8 mouse cellular contexts compared by ENCODE assay signal in the genomic region with DNA sequence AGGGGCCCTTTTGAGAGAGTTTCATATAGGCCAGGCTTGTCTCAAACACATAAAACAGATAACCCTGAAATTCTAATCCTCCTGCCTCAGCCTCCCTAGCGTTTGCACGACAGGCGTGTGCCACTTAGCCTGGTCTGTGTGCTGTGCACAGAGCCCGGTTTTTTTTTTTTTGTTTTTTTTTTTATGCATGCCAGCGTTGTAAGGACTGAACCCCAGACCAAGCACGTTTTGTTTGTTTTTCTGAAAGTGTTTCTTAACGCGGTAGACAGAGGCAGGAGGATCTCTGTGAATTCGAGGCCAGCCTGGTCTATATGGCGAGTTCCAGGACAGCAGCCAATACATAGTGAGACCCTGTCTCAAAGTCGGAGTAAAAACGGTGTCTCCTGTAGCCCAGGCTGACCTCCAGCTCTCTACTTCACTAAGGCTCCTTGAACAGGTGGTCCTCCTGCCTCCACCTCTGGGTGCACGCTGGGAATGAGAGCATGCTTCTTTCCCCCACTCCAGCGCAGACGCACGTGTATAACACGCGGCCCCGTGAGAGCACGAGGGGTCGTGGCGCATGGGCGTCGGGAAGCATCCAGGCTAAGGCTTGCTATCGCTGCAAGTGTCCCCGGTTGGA. TPM values are rescaled to one million over a fixed set of nuclear protein-coding genes. Genes with fewer than 3 reads are reported as not detected.
A peak's percentile ranks its signal among the peaks of the same experiment; 100 is the strongest.
DNase-seq lines count a peak whose midpoint lies in the region; ATAC-seq lines count a peak whose summit lies in the region.

TSS of gene Ssbp4 (minus strand) at position 124 of the 619 bp plus-strand sequence.

- peak within 1 kb of the TSS; percentile 99 for H3K4me2 ChIP-seq in kidney, embryonic 14.5 days (replicated peaks; ENCODE audit: low read depth, low read length)
- H3K4me2 ChIP-seq in forebrain, embryonic 16.5 days (ENCODE audit: low read length): peak within 1 kb of the TSS; percentile 87
- H3K4me2 ChIP-seq in hindbrain, embryonic 14.5 days (replicated peaks): peak within 1 kb of the TSS; percentile 92
- peak within 1 kb of the TSS; percentile 93 for H3K4me2 ChIP-seq in liver, embryonic 16.5 days (ENCODE audit: low read depth, low read length)

- 5% methylated on average over 26 of the region's 26 CpGs for WGBS in kidney, embryonic 14.5 days
- WGBS in forebrain, embryonic 16.5 days: 6% methylated on average over 26 of the region's 26 CpGs
- WGBS in hindbrain, embryonic 14.5 days: 6% methylated on average over 26 of the region's 26 CpGs
- WGBS in liver, embryonic 16.5 days (ENCODE audit: insufficient replicate concordance): 2% methylated on average over 26 of the region's 26 CpGs

- H3K27me3 ChIP-seq in kidney, embryonic 14.5 days (ENCODE audit: control insufficient read depth, insufficient read depth, low read length): no peaks in the 10 kb centered on the region
- H3K27me3 ChIP-seq in forebrain, embryonic 16.5 days (replicated peaks; ENCODE audit: control insufficient read depth, insufficient read depth, low read length): peaks cover 5% of the 10 kb centered on the region; the same call in 1 of the 2 replicates
- no peaks in the 10 kb centered on the region for H3K27me3 ChIP-seq in hindbrain, embryonic 14.5 days (ENCODE audit: control insufficient read depth, insufficient read depth, low read length)
- peaks cover 12% of the 10 kb centered on the region for H3K27me3 ChIP-seq in liver, embryonic 16.5 days (ENCODE audit: control insufficient read depth, insufficient read depth, low read depth, low read length)

- peaks cover 37% of the 10 kb centered on the region for H3K4me1 ChIP-seq in kidney, embryonic 14.5 days (ENCODE audit: control insufficient read depth, insufficient read depth, low read length)
- peaks cover 49% of the 10 kb centered on the region for H3K4me1 ChIP-seq in forebrain, embryonic 16.5 days (replicated peaks; ENCODE audit: control insufficient read depth, insufficient read depth, low read length)
- H3K4me1 ChIP-seq in hindbrain, embryonic 14.5 days (replicated peaks; ENCODE audit: control insufficient read depth, insufficient read depth, low read length): peaks cover 42% of the 10 kb centered on the region
- peaks cover 58% of the 10 kb centered on the region for H3K4me1 ChIP-seq in liver, embryonic 16.5 days (ENCODE audit: control insufficient read depth, low read depth, low read length)

- no peak; the same call in 1 of the 2 replicates for ATAC-seq in kidney, embryonic 14.5 days (ENCODE audit: low FRiP score, low TSS enrichment)
- no peak for ATAC-seq in activated CD4-positive, CD25-positive, alpha-beta regulatory T cell, adult 4 months
- ATAC-seq in forebrain, embryonic 16.5 days: no peak
- ATAC-seq in hindbrain, embryonic 14.5 days (ENCODE audit: low FRiP score): no peak; the same call in 1 of the 2 replicates
- ATAC-seq in liver, embryonic 16.5 days (ENCODE audit: low read depth): no peak

- H3K9me3 ChIP-seq in kidney, embryonic 14.5 days (ENCODE audit: control insufficient read depth, low read length): no peaks in the 10 kb centered on the region
- no peaks in the 10 kb centered on the region for H3K9me3 ChIP-seq in forebrain, embryonic 16.5 days (ENCODE audit: control insufficient read depth, low read length)
- H3K9me3 ChIP-seq in hindbrain, embryonic 14.5 days (ENCODE audit: control insufficient read depth, low read length): no peaks in the 10 kb centered on the region
- no peaks in the 10 kb centered on the region for H3K9me3 ChIP-seq in liver, embryonic 16.5 days (replicated peaks; ENCODE audit: control insufficient read depth, low read length)

- DNase-seq in kidney, postnatal 25 days: no peak
- DNase-seq in hindbrain, embryonic 14.5 days (ENCODE audit: low spot score): no peak
- no peak for DNase-seq in urinary bladder, postnatal 10 days (ENCODE audit: low spot score)
- DNase-seq in kidney, adult 8-10 months: no peak

- peak within 1 kb of the TSS; percentile 85 for H3K4me3 ChIP-seq in kidney, embryonic 14.5 days (ENCODE audit: low read length)
- peak within 1 kb of the TSS; percentile 82 for H3K4me3 ChIP-seq in forebrain, embryonic 16.5 days (replicated peaks; ENCODE audit: low read length)
- H3K4me3 ChIP-seq in hindbrain, embryonic 14.5 days (replicated peaks; ENCODE audit: low read length): peak within 1 kb of the TSS; percentile 88
- peak within 1 kb of the TSS; percentile 76 for H3K4me3 ChIP-seq in liver, embryonic 16.5 days (ENCODE audit: low read depth, low read length)

- H3K9ac ChIP-seq in kidney, embryonic 14.5 days (ENCODE audit: low read depth, low read length): peak within 1 kb of the TSS; percentile 91
- H3K9ac ChIP-seq in forebrain, embryonic 16.5 days (replicated peaks; ENCODE audit: low read depth, low read length): peak within 1 kb of the TSS; percentile 87
- H3K9ac ChIP-seq in hindbrain, embryonic 14.5 days: peak within 1 kb of the TSS; percentile 96
- peak within 1 kb of the TSS; percentile 81 for H3K9ac ChIP-seq in liver, embryonic 16.5 days (ENCODE audit: low read depth, low read length)

- H3K27ac ChIP-seq in kidney, embryonic 14.5 days (ENCODE audit: low read depth, low read length): peak within 1 kb of the TSS; percentile 97
- peak within 1 kb of the TSS; percentile 64 for H3K27ac ChIP-seq in forebrain, embryonic 16.5 days (ENCODE audit: low read length)
- peak within 1 kb of the TSS; percentile 88 for H3K27ac ChIP-seq in hindbrain, embryonic 14.5 days
- H3K27ac ChIP-seq in liver, embryonic 16.5 days (ENCODE audit: low read length): peak within 1 kb of the TSS; percentile 89

- H3K36me3 ChIP-seq in kidney, embryonic 14.5 days (ENCODE audit: control insufficient read depth, insufficient read depth, low read length): peaks cover 5% of the 10 kb centered on the region; the same call in 1 of the 2 replicates
- H3K36me3 ChIP-seq in forebrain, embryonic 16.5 days (ENCODE audit: control insufficient read depth, insufficient read depth): no peaks in the 10 kb centered on the region
- no peaks in the 10 kb centered on the region for H3K36me3 ChIP-seq in hindbrain, embryonic 14.5 days (replicated peaks; ENCODE audit: control insufficient read depth, insufficient read depth)
- no peaks in the 10 kb centered on the region for H3K36me3 ChIP-seq in liver, embryonic 16.5 days (ENCODE audit: control insufficient read depth, insufficient read depth)

RNA-seq across cellular contexts. Expression of gene Ssbp4, which starts in this region (rescaled TPM):
- 172 and 220 TPM in 2 replicates for polyA plus RNA-seq in kidney, embryonic 14.5 days (2014; fragmentation: Nextera tagmentation; extraction: Ambion mirVana)
- 10 to 100 TPM; 15.8 to 17.7 TPM for polyA plus RNA-seq in activated CD4-positive, CD25-positive, alpha-beta regulatory T cell, adult 4 months (2017; shearing (Covaris generic))
- polyA plus RNA-seq in forebrain, embryonic 16.5 days (2015; fragmentation: Nextera tagmentation; extraction: Ambion mirVana): 100 and 121 TPM in 2 replicates
- polyA plus RNA-seq in hindbrain, embryonic 14.5 days (2014; fragmentation: Nextera tagmentation; extraction: Ambion mirVana): 165 and 173 TPM in 2 replicates
- polyA plus RNA-seq in liver, embryonic 16.5 days (2015; fragmentation: Nextera tagmentation; extraction: Ambion mirVana): 25.1 and 32.3 TPM in 2 replicates
